Mouse (Mus musculus) olfactory bulb, adult 2 months (tissue): ENCODE measurements around the gene 5330417C22Rik. TPM values are rescaled to one million over a fixed set of nuclear protein-coding genes. Genes with fewer than 3 reads are reported as not detected.
A peak's percentile ranks its signal among the peaks of the same experiment; 100 is the strongest.

Experiments
- H3K27ac ChIP-seq: fragments of 200-500 bp; 2 replicates; pipeline ENCODE4 v1.5.1; 2012; ENCODE audit warnings: low read depth, low read length; ENCODE audit not compliant: insufficient read depth
- H3K4me1 ChIP-seq: fragments of 200-500 bp; 2 replicates; pipeline ENCODE4 v1.6.1; 2012; ENCODE audit warnings: low read length; ENCODE audit not compliant: control insufficient read depth, insufficient read depth
- H3K4me3 ChIP-seq: fragments of 200-500 bp; 2 replicates; pipeline ENCODE4 v1.5.1; 2012; ENCODE audit warnings: mild to moderate bottlenecking, low read depth, low read length, moderate library complexity; ENCODE audit not compliant: insufficient read depth
- CTCF ChIP-seq: fragments of 200-500 bp; IDR thresholded peaks from 2 replicates; pipeline ENCODE4 v1.5.1; 2012; ENCODE audit warnings: low read depth, mild to moderate bottlenecking, low read length, moderate library complexity; ENCODE audit not compliant: insufficient read depth
- POLR2A ChIP-seq: fragments of 200-500 bp; IDR thresholded peaks from 2 replicates; pipeline ENCODE4 v1.6.1; 2012; ENCODE audit warnings: mild to moderate bottlenecking, low read depth, low read length, moderate library complexity; ENCODE audit not compliant: insufficient read depth
- WGBS: fragments of 180-500 bp; shearing (Covaris S2); methylation state at CpG from one replicate; pipeline ENCODE4 v1.1.7; 2018; 5-methylcytosine and 5-hydroxymethylcytosine counted together
- polyA plus RNA-seq: library from polyadenylated mRNA; stranded (reverse); fragments of >200 nt; gene quantifications from 2 replicates; pipeline ENCODE4 v1.2.4, GENCODE M21; 2012; ENCODE audit warnings: low replicate concordance; ENCODE audit not compliant: missing spikeins, insufficient read depth, insufficient read length

The 5330417C22Rik gene
- polyA plus RNA-seq, 1 experiment = not detected

- Histone ChIP-seq H3K4me3 (no peak overlapping the region), H3K4me1 (peaks cover 5% of the 10 kb centered on the region), H3K27ac (peak overlapping the region; percentile 77; the same call in 1 of the 2 replicates)
- 3% methylated on average over 4 of the region's 4 CpGs for WGBS
- TF ChIP-seq POLR2A = no peak
- no peak for TF ChIP-seq CTCF
Observed at GRCm38 (mm10) chr3:108563309-108563708, 27.0 kb upstream of the 5330417C22Rik start.

GRCm38 (mm10) chr3:108562777-108563271, 26.5 kb upstream of the 5330417C22Rik start:
- H3K27ac ChIP-seq = peak overlapping the region; percentile 77
- no peak overlapping the region for H3K4me3 ChIP-seq
- under 1% methylated on average over 15 of the region's 15 CpGs for WGBS
- H3K4me1 ChIP-seq = peaks cover 5% of the 10 kb centered on the region
- TF ChIP-seq CTCF = no peak
- no peak for TF ChIP-seq POLR2A

- peak within 1 kb of the TSS; percentile 92 for H3K4me3 ChIP-seq
- peak within 1 kb of the TSS; percentile 87 for H3K27ac ChIP-seq
- under 1% methylated on average over 45 of the region's 45 CpGs for WGBS
- peak; percentile 35; the same call in 1 of the 2 replicates for TF ChIP-seq POLR2A
- TF ChIP-seq CTCF = no peak
- H3K4me1 ChIP-seq = peaks cover 5% of the 10 kb centered on the region
Observed at GRCm38 (mm10) chr3:108562133-108562730, 25.9 kb upstream of the 5330417C22Rik start, which contains the start of gene Tmem167b. Gene Tmem167b (minus strand): TSS chr3:108562466.

- Histone ChIP-seq H3K4me3 (no peak overlapping the region), H3K27ac (no peak overlapping the region), H3K4me1 (peaks cover 5% of the 10 kb centered on the region)
- TF ChIP-seq POLR2A (no peak), CTCF (no peak)
- WGBS = 93% methylated on average over 4 of the region's 4 CpGs
Observed at GRCm38 (mm10) chr3:108557888-108558287, 21.6 kb upstream of the 5330417C22Rik start.

GRCm38 (mm10) chr3:108554587-108555312, 18.4 kb upstream of the 5330417C22Rik start:
- Histone ChIP-seq H3K4me3 (peak overlapping the region; percentile 83), H3K4me1 (no peaks in the 10 kb centered on the region), H3K27ac (peak overlapping the region; percentile 70)
- TF ChIP-seq POLR2A (peak; percentile 100), CTCF (0 out of 2 replicates have a peak, but pooled peaks have one; percentile 11)
- WGBS = 17% methylated on average over 21 of the region's 22 CpGs

GRCm38 (mm10) chr3:108554111-108554561, 17.8 kb upstream of the 5330417C22Rik start:
- H3K27ac ChIP-seq = peak overlapping the region; percentile 70
- WGBS = under 1% methylated on average over 42 of the region's 42 CpGs
- no peaks in the 10 kb centered on the region for H3K4me1 ChIP-seq
- H3K4me3 ChIP-seq = peak overlapping the region; percentile 83
- TF ChIP-seq POLR2A (no peak), CTCF (no peak)

GRCm38 (mm10) chr3:108542299-108542698, 6.0 kb upstream of the 5330417C22Rik start:
- no peak overlapping the region for H3K27ac ChIP-seq
- TF ChIP-seq POLR2A (no peak), CTCF (no peak)
- H3K4me3 ChIP-seq = no peak overlapping the region
- WGBS = 87% methylated on average over 11 of the region's 11 CpGs
- H3K4me1 ChIP-seq = peaks cover 2% of the 10 kb centered on the region; the same call in 1 of the 2 replicates

- Histone ChIP-seq H3K4me1 (peaks cover 4% of the 10 kb centered on the region; the same call in 1 of the 2 replicates), H3K4me3 (peak overlapping the region; percentile 41), H3K27ac (no peak overlapping the region)
- no peak for TF ChIP-seq POLR2A
- TF ChIP-seq CTCF = peak; percentile 84
- 5% methylated on average over 17 of the region's 17 CpGs for WGBS
Observed at GRCm38 (mm10) chr3:108537303-108537702, 967 bp upstream of the 5330417C22Rik start.
